Mouse (Mus musculus) midbrain, postnatal 0 days (tissue): ENCODE measurements around the gene 4930402H24Rik. TPM values are rescaled to one million over a fixed set of nuclear protein-coding genes. Genes with fewer than 3 reads are reported as not detected.

Source experiments
- ATAC-seq: fragments of 200-750 bp; cut with Nextera tagmentation; 2 replicates; pipeline ENCODE4 v1.8.0; 2017; ENCODE audit warnings: moderate number of reproducible peaks, mild to moderate bottlenecking, moderate TSS enrichment, moderate library complexity; ENCODE audit not compliant: low FRiP score
- DNase-seq: peaks from one replicate; pipeline ENCODE4 v3.0.0-alpha.2; 2015; ENCODE audit warnings: low spot score
- H3K27ac ChIP-seq: fragments of 300-500 bp; sonication (generic); 2 replicates; pipeline ENCODE4 v1.5.1; 2014; ENCODE audit warnings: low read depth, mild to moderate bottlenecking, low read length, mixed read lengths
- H3K27me3 ChIP-seq: fragments of 300-500 bp; sonication (generic); 2 replicates; pipeline ENCODE4 v1.6.1; 2014; ENCODE audit warnings: low read length, control low read depth, mixed read lengths; ENCODE audit not compliant: insufficient read depth
- H3K36me3 ChIP-seq: fragments of 300-500 bp; sonication (generic); 2 replicates; pipeline ENCODE4 v1.6.1; 2014; ENCODE audit warnings: low read length, control low read depth, mixed read lengths; ENCODE audit not compliant: insufficient read depth
- H3K4me1 ChIP-seq: fragments of 300-500 bp; sonication (generic); 2 replicates; pipeline ENCODE4 v1.6.1; 2014; ENCODE audit warnings: mild to moderate bottlenecking, control low read depth, antibody characterized with exemption, low read length, mixed read lengths; ENCODE audit not compliant: insufficient read depth
- H3K4me2 ChIP-seq: fragments of 300-500 bp; sonication (generic); 2 replicates; pipeline ENCODE4 v1.6.1; 2014; ENCODE audit warnings: low read depth, mild to moderate bottlenecking, low read length, mixed read lengths; ENCODE audit not compliant: poor library complexity, severe bottlenecking
- H3K4me3 ChIP-seq: fragments of 300-500 bp; sonication (generic); 2 replicates; pipeline ENCODE4 v1.5.1; 2014; ENCODE audit warnings: low read depth, mild to moderate bottlenecking, low read length, moderate library complexity
- H3K9ac ChIP-seq: fragments of 300-500 bp; sonication (generic); replicated peaks from 2 replicates; pipeline ENCODE4 v1.6.1; 2014; ENCODE audit warnings: mild to moderate bottlenecking, low read length, moderate library complexity, mixed read lengths; ENCODE audit not compliant: poor library complexity, severe bottlenecking
- H3K9me3 ChIP-seq: fragments of 300-500 bp; sonication (generic); 2 replicates; pipeline ENCODE4 v1.6.1; 2016; ENCODE audit warnings: low read length, control low read depth
- CTCF ChIP-seq: IDR thresholded peaks from 2 replicates; pipeline ENCODE4 v1.5.1; 2016; ENCODE audit warnings: antibody characterized with exemption, mild to moderate bottlenecking
- WGBS: fragments of 180-500 bp; shearing (Covaris S2); extraction: QIAGEN DNeasy Blood & Tissue Kit; methylation state at CpG from one replicate; pipeline ENCODE4 v1.1.7; 2014; 5-methylcytosine and 5-hydroxymethylcytosine counted together
- polyA plus RNA-seq: library from polyadenylated mRNA; unstranded; fragments of >200 nt; fragmentation: Nextera tagmentation; extraction: Ambion mirVana; gene quantifications from 2 replicates; pipeline ENCODE4 v1.2.1, GENCODE M21; 2015
- total RNA-seq: library from RNA; depleted of rRNA; stranded (reverse); fragments of >200 nt; gene quantifications from 2 replicates; pipeline ENCODE4 v1.2.3, GENCODE M21; 2014; rRNA removed

Gene 4930402H24Rik
- total and polyA plus RNA-seq, 2 experiments from 2014 or later, result 58.1 to 200 TPM

DNA sequence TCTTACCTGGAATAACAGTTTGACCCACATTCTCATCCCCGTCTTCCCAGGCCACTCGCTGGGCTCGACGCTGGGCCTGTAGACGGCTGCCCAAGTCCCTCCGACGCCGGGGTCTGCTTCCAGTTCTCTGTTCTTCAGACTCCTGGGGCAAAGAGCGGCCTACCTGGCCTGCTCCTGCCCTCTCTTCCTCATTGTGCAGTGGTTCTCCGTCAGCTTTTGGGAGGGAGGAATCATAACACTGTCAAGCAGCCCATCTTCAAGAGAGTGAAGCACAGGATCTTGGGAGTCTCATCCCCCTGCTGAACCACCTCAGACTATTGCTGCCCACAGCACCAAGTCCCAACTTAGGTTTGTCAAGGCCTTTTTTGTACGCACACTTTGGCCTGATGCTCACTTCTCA, 242.9 kb downstream of the 4930402H24Rik start:
- Histone ChIP-seq H3K36me3 (peaks cover 31% of the 10 kb centered on the region), H3K4me2 (peak overlapping the region; percentile 60), H3K9me3 (no peaks in the 10 kb centered on the region), H3K4me3 (peak overlapping the region; percentile 43), H3K27me3 (no peaks in the 10 kb centered on the region), H3K27ac (peak overlapping the region; percentile 98), H3K4me1 (peaks cover 14% of the 10 kb centered on the region; the same call in 1 of the 2 replicates), H3K9ac (peak overlapping the region; percentile 70; the same call in 1 of the 2 replicates)
- WGBS, result 92% methylated on average over 11 of the region's 11 CpGs
- no peak for DNase-seq
- ATAC-seq, result no peak
- no peak for TF ChIP-seq CTCF

DNA sequence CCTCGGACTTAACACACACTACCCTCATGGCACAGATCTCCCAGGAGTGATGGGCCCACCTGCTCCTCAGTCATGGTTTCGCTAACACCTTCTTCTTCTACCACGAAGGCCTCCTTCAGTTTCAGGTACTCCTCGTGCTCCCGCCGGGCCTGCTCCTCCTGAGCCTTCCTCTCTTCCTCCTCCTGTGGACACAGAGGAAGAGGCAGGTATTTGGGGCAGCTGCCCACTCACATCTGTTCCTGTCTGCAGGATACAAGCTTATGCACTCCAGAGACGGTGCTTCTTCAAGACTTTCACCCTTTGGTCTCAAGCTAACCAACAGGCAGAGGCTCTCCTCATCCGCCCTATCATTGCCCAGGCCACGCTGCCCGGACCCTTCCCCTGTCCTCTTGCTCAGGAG, 247.7 kb downstream of the 4930402H24Rik start:
- 96% methylated on average over 10 of the region's 10 CpGs for WGBS
- no peaks in the 10 kb centered on the region for H3K27me3 ChIP-seq
- H3K9me3 ChIP-seq, result no peaks in the 10 kb centered on the region
- no peak overlapping the region for H3K9ac ChIP-seq
- no peak overlapping the region for H3K27ac ChIP-seq
- H3K4me2 ChIP-seq, result no peak overlapping the region
- peaks cover 71% of the 10 kb centered on the region for H3K36me3 ChIP-seq
- DNase-seq, result no peak
- H3K4me3 ChIP-seq, result no peak overlapping the region
- ATAC-seq, result no peak
- H3K4me1 ChIP-seq, result peaks cover 10% of the 10 kb centered on the region; the same call in 1 of the 2 replicates
- TF ChIP-seq CTCF, result no peak

GRCm38 (mm10) chr2:130657541-130657940, 248.7 kb downstream of the 4930402H24Rik start:
- TF ChIP-seq CTCF, result no peak
- no peak for ATAC-seq
- 84% methylated on average over 6 of the region's 6 CpGs for WGBS

GRCm38 (mm10) chr2:130656536-130656935, 249.7 kb downstream of the 4930402H24Rik start:
- Histone ChIP-seq H3K4me3 (no peak overlapping the region), H3K9ac (no peak overlapping the region), H3K9me3 (no peaks in the 10 kb centered on the region), H3K27me3 (no peaks in the 10 kb centered on the region), H3K36me3 (peaks cover 68% of the 10 kb centered on the region), H3K4me1 (no peaks in the 10 kb centered on the region), H3K27ac (no peak overlapping the region), H3K4me2 (no peak overlapping the region)
- no peak for DNase-seq
- TF ChIP-seq CTCF, result no peak
- 97% methylated on average over 9 of the region's 9 CpGs for WGBS
- no peak for ATAC-seq

More at GRCm38 (mm10) chr2:130657541-130657940, 248.7 kb downstream of the 4930402H24Rik start:
- Histone ChIP-seq H3K27ac (no peak overlapping the region), H3K27me3 (no peaks in the 10 kb centered on the region), H3K4me1 (0 out of 2 replicates have a peak, but pooled peaks cover under 1% of the 10 kb centered on the region), H3K4me3 (no peak overlapping the region), H3K36me3 (peaks cover 73% of the 10 kb centered on the region), H3K4me2 (no peak overlapping the region), H3K9ac (no peak overlapping the region), H3K9me3 (no peaks in the 10 kb centered on the region)
- no peak for DNase-seq

Other genes with a start within 250 kb of the 4930402H24Rik start
- 24.4 and 36.0 TPM in 2 replicates for gene Ddrgk1, start 241.7 kb downstream of the 4930402H24Rik start, total RNA-seq
- 88.6 and 90.4 TPM in 2 replicates for gene Ddrgk1, start 241.7 kb downstream of the 4930402H24Rik start, polyA plus RNA-seq
- gene Itpa, start 238.8 kb downstream of the 4930402H24Rik start, total RNA-seq, result 140 and 160 TPM in 2 replicates
- gene Itpa, start 238.8 kb downstream of the 4930402H24Rik start, polyA plus RNA-seq, result 126 and 130 TPM in 2 replicates
- gene Slc4a11, start 208.9 kb downstream of the 4930402H24Rik start, total RNA-seq, result 0.16 and 0.33 TPM in 2 replicates
- gene Slc4a11, start 208.9 kb downstream of the 4930402H24Rik start, polyA plus RNA-seq, result 0.42 and 0.56 TPM in 2 replicates
- 84.4 and 93.9 TPM in 2 replicates for gene Atrn, start 89 bp upstream of the 4930402H24Rik start, total RNA-seq
- 11.8 and 13.5 TPM in 2 replicates for gene Atrn, start 89 bp upstream of the 4930402H24Rik start, polyA plus RNA-seq
- gene Gfra4, start 136.7 kb upstream of the 4930402H24Rik start, total RNA-seq, result 56.3 and 68.6 TPM in 2 replicates
- 57.9 and 62.2 TPM in 2 replicates for gene Gfra4, start 136.7 kb upstream of the 4930402H24Rik start, polyA plus RNA-seq
- gene Adam33, start 157.4 kb upstream of the 4930402H24Rik start, total RNA-seq, result 0.57 and 1.4 TPM in 2 replicates
- gene Adam33, start 157.4 kb upstream of the 4930402H24Rik start, polyA plus RNA-seq, result 2.1 TPM in 2 replicates
- 1.4 and 1.9 TPM in 2 replicates for gene Siglec1, start 180.4 kb upstream of the 4930402H24Rik start, total RNA-seq
- gene Siglec1, start 180.4 kb upstream of the 4930402H24Rik start, polyA plus RNA-seq, result 0.22 and 0.27 TPM in 2 replicates
- gene Hspa12b, start 220.9 kb upstream of the 4930402H24Rik start, total RNA-seq, result 10.1 and 11.1 TPM in 2 replicates
- 2.9 and 3.2 TPM in 2 replicates for gene Hspa12b, start 220.9 kb upstream of the 4930402H24Rik start, polyA plus RNA-seq
- not detected in 2 replicates for gene Gm11037, start 227.1 kb upstream of the 4930402H24Rik start, total RNA-seq
- gene Gm11037, start 227.1 kb upstream of the 4930402H24Rik start, polyA plus RNA-seq, result not detected in 2 replicates